Mouse (Mus musculus) thymus, postnatal 10 days (tissue): ENCODE data around the gene Lsm11.

Experiments used
- DNase-seq, 2 experiments: peaks; one replicate each; pipeline ENCODE4 v3.0.0; 2021; ENCODE audit warnings: low spot score in 2 of 2

Lsm11 gene

GRCm38 (mm10) chr11:45927456-45927855 is 17.3 kb downstream of the Lsm11 start:
- DNase-seq = no peak

GRCm38 (mm10) chr11:45926640-45927082 is 18.1 kb downstream of the Lsm11 start:
- DNase-seq = peak; percentile 59 to 81

DNA sequence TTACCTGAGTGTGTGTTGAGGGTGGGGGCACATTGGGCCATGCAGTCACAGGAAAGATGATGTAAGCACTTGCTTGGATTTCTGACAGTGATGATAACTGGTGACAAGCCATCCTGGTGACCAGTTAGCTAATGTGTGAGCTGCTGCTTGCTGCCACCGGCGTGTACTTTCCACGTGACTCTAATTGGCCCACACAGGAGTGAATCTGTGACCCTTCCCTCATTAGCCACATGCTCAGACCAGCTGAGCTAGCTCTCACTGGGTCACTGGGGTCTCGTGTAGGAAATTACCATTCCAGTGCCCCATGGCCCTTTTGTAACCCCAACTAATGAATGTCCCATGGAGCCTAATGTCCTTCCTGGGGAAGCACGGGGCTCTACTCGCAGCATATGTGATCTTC is 19.3 kb downstream of the Lsm11 start:
- DNase-seq = no peak

DNA sequence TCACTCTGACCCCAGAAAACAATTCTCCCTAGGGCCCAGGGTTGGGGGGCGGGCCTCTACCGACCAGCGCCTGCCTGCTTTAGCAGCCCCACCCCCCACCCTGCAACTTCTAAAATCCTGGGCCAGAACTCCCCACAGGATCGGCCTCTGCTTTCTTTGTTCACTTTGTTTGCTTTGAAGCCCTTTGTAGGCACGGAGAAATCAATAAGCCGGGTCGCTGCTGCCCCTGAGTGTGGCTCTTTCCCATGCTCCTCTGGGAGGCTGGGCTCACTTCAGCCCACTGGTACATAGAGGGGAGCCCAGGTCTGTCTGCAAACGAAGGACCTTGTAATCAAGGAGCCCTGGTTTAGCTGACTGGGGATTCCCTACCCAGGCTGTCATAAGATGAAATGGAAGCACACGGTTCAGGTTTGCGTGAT is 23.2 kb downstream of the Lsm11 start:
- no peak for DNase-seq

DNA sequence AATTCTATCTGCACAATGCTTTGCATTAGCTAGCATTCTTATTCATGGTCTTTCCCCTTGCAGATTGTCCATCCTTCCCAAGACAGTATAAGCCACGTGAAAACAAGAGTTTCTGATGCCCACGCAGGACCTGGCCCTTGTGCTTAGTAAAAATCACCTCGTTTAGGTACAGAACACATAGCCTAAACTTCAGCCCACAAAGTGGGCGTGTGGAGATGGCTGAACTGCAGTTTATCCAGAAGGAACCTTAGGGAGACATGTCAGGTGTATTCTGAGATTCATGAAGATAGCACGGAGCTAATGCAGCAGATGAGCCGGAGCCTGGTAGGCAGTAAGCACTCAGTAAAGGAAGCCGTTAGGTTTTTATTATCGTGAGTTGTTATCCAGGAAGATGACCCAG is 23.7 kb downstream of the Lsm11 start:
- no peak for DNase-seq

- no peak for DNase-seq
Observed at GRCm38 (mm10) chr11:45918836-45919235, 25.9 kb downstream of the Lsm11 start.

GRCm38 (mm10) chr11:45918018-45918417 is 26.7 kb downstream of the Lsm11 start:
- no peak for DNase-seq

DNA sequence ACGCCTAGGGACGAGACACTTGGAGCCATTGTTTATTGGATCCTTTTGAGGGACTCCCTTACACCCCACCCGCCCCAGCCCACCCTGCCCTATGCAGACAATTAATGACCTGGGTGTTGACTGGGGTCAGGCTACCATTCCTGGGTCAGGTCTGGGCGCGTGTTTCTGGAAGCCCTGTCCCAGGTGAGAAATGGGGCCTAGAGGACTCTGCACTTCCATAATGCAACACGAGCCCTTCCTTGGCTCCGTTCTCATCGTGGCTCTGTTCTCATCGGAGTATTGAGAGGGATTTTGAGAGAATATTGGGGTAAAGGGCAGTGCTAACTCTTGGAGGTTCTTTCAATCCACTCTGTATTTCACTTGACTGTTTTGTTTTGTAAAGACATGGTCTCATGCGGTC is 28.5 kb downstream of the Lsm11 start:
- no peak for DNase-seq

GRCm38 (mm10) chr11:45910701-45911100 is 34.0 kb downstream of the Lsm11 start:
- no peak for DNase-seq

GRCm38 (mm10) chr11:45908894-45909293 is 35.8 kb downstream of the Lsm11 start:
- no peak for DNase-seq

DNA sequence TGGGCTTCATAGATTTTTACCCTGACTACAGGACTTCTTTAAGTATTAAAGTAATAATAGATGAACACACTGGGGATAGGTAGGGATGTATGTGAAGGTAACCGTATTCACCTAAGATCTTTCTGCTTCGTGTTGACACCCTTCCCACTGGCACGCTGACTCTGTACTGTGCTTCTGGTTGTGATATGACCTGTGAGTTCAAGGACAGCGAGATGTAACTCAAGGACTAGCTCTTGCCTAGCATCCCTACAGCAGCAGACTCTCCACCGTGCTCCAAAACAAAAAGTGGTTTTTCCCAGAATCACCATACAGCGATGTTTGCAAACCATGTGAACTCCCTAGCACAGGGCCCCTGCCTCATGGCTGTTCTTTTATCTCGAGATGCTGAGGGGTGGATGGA is 36.7 kb downstream of the Lsm11 start:
- no peak for DNase-seq

- no peak for DNase-seq
Observed at GRCm38 (mm10) chr11:45907301-45907700, 37.4 kb downstream of the Lsm11 start.

DNA sequence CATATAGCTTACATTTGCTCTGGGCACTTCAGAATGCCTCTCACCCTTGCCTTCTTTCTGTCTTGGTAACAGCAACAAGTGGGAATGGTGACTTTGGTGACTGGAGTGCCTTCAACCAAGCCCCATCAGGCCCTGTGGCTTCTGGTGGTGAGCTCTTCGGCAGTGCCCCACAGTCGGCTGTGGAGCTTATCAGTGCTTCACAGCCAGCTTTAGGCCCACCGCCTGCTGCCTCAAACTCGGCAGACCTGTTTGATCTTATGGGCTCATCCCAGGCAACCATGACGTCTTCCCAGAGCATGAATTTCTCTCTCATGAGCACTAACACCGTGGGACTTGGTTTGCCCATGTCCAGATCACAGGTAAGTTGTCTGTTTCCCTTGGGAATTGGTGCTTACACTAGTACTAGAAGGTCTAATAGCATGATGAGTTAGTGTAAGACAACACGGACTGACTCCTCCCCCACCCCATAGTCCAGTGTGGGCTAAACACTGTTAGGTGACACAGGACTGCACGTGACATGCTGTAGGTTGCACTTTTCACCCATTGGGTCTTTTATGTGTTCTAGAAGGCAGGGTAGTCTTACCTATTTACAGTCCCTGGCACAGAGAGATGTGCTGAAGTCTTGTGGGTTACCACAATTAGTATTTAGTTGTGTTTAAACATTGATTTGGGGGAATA is 38.5 kb downstream of the Lsm11 start:
- no peak for DNase-seq

DNA sequence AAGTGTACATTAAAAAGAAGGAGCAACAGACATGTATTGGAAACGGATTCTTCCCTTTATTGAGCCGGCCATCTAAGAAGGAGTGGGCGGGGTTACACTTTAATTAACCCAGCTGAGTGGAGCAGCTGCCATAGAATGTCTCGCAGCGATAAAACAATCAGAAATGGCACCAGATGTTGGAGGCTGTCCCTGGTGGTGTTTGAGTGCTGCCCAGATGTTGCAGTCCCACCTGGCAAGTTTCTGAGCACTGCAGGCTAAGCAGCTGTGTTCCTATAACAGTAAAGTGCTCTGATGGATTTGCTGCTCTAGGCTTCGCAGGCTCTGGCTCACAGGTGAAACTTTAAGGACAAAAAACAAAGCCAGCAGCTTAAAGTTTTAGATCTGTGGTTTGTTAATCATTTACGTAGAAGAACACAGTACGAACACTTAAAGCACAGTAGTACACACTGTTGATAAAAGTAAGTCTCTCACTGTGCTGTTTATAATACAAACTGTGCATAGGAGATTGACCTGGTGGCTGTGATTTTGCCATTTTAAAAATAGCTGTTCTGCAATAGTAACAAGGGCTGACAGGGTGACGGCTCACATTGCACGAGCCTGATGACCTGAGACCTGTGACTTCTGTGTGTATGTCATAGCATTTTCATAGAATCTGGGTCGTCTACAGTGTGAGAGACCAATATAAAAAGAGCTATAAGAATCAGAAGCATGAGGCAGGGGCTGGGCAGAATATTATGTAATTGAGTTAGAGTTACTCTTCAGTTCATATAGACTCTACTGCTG is 44.3 kb downstream of the Lsm11 start:
- DNase-seq = no peak

GRCm38 (mm10) chr11:45897392-45897791 is 47.3 kb downstream of the Lsm11 start:
- DNase-seq = no peak

DNA sequence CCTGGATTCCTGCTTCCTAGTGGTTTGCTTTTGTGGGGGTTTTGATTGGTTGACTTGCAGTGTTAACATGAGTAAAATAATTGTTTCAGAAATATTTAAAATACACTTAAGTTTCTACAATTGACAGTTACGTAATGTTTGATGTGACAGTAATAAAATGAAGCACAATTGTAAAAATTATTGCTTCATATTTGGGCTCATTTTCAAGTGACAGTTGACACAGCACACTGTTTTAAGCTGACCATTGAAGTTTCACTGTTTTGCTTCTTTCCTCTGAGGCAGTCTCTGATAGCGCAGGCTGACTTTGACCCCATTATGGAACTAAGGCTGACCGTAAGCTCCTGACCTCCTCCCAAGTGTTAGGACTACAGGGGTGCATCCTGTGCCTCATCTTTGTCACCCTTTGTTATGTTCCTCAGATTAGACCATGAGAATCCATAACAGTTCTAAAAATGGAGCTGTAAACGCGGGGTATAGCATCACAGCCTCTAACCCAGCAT is 51.8 kb downstream of the Lsm11 start:
- no peak for DNase-seq

DNA sequence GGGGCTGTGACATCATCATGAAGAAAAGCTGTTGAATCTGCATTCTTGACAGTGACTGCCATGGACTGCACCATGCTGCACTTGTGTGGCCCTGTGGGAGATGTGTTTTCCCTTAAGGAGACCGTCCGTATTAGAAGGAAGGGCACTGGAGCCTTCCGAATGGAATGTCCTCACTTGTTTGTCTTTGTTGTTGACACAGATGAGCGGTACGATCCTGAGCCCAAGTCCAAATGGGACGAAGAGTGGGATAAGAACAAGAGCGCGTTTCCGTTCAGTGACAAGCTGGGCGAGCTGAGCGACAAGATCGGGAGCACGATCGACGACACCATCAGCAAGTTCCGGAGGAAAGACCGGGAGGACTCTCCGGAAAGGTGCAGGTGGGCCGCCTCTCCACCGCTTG is 54.3 kb downstream of the Lsm11 start:
- no peak for DNase-seq

GRCm38 (mm10) chr11:45889981-45890380 is 54.8 kb downstream of the Lsm11 start:
- DNase-seq = no peak

GRCm38 (mm10) chr11:45888471-45889030 is 56.2 kb downstream of the Lsm11 start:
- no peak for DNase-seq

DNA sequence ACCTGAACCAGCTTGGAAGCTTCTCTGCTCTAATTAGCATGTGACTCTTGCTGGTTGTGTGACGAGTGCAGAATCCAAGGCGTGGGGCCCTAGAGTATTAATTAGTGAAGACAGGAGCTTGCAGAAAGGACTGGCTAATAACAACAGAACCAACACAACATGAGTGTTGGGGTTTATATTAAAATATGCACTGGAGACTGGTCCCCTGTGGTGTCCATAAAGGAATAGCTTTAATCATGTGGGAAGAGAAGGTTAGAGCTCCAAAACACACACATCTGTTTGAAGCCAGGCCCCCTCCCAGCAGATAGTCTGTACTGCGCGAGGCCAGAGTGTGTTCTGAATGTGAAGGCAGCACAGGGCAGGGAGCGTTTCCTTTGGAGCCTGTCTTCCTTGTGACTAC is 58.1 kb downstream of the Lsm11 start:
- no peak for DNase-seq

GRCm38 (mm10) chr11:45885606-45886230 is 59.0 kb downstream of the Lsm11 start:
- no peak for DNase-seq

GRCm38 (mm10) chr11:45884029-45884428 is 60.7 kb downstream of the Lsm11 start:
- DNase-seq = peak in 1 of 2 experiments; percentile 52
